Mouse (Mus musculus): ENCODE results near the gene Atf7ip2.

DNA sequence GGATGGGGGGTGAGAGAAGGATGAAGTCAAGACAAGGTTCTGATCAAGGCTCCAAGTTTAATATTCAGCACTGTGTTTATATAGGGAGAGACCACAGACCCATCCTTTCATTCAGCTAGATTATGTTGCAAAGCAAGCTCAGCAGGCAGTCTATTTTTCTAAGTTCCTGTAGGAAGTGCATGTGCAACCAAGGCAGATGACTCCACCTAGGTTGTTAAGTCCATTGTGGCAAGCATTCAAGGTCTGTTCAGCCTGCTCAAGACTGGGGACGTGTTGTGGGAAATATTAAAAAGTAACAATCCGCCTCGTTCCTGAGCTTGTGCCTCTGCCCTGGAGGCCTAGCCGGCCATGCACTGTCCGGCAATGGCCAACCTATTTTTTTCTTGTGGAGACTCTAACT, 45.1 kb upstream of the Atf7ip2 start:
- TF ChIP-seq POLR2A (IDR thresholded peaks at IDR 0.05; ENCODE audit: insufficient read length, low read depth) = no peak
- TF ChIP-seq E2F4 (IDR thresholded peaks at IDR 0.05; ENCODE audit: insufficient read depth) = no peak
- no peak for TF ChIP-seq POLR2AphosphoS2 (IDR thresholded peaks at IDR 0.05; ENCODE audit: insufficient read length, low read depth)
- TF ChIP-seq MYOD1 (IDR thresholded peaks at IDR 0.05; ENCODE audit: control insufficient read depth in 1 of 3, insufficient read length in 2 of 3, low read depth in 2 of 3) = no peak
- no peak for TF ChIP-seq SRF (IDR thresholded peaks at IDR 0.05; ENCODE audit: control insufficient read depth, insufficient read length, low read depth)
- no peak for TF ChIP-seq MAX (IDR thresholded peaks at IDR 0.05; ENCODE audit: low read depth)
- TF ChIP-seq CEBPB (IDR thresholded peaks at IDR 0.05; ENCODE audit: insufficient read depth, poor library complexity, severe bottlenecking) = no peak
- TF ChIP-seq REST (IDR thresholded peaks at IDR 0.05; ENCODE audit: insufficient read depth, insufficient read length) = no peak
- no peak for TF ChIP-seq MYOG (IDR thresholded peaks at IDR 0.05; ENCODE audit: control insufficient read depth in 1 of 3, insufficient read depth in 1 of 3, insufficient read length in 2 of 3, low read depth in 2 of 3)
- TF ChIP-seq TCF12 (IDR thresholded peaks at IDR 0.05; ENCODE audit: insufficient read depth, poor library complexity, severe bottlenecking) = no peak

Data from myocyte (in vitro differentiated cells).